Mouse (Mus musculus) kidney, postnatal 4 days (tissue): ENCODE measurements around the gene P4ha3.

Experiments
- DNase-seq, 2 experiments: peaks; one replicate each; pipeline ENCODE4 v3.0.0; 2021; ENCODE audit warnings: mixed read lengths in 2 of 2

Gene P4ha3

GRCm38 (mm10) chr7:100307872-100308653 lies 22.7 kb downstream of the P4ha3 start:
- no peak for DNase-seq

DNA sequence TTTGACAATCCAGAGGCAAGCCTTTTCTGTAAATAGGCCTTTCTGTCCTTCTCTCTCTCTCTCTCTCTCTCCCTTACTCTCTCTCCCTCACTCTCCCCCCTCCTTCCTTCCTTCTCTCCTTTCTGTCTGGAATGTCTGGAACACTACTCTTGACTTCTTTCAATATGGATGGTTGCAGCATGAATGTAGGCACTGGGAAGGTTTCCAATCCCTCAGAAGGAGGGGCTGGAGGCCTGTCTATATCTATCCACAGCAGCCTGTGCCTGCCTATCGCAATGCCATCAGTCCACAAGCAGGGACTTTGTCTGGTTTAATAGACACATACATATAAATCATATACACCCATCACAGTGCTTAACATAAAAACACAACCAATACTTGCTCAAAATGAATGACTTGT lies 23.9 kb downstream of the P4ha3 start:
- DNase-seq = no peak

- no peak for DNase-seq
These were observed 24.4 kb downstream of the P4ha3 start for GRCm38 (mm10) chr7:100309679-100310078.

GRCm38 (mm10) chr7:100310290-100310689 lies 25.0 kb downstream of the P4ha3 start:
- DNase-seq = no peak

DNA sequence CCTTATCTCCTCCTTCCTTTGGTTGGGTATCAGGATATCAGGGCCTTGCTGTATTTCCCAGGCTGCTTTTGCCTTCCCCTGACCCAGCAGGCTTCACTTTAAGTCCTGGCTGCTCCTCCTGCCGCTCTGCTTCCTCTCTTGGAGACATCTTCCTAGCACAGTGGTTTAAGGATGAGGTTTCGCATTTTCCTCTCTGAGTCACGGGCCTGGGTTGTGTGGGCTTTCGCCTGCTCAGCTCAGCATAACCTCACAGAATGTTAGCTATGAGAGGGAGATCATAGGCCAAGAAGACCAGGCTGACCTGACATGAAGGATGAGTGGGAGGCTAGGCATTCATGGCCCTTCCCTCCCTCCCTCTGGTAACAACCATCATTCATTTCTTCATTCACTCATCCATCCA lies 27.4 kb downstream of the P4ha3 start:
- no peak for DNase-seq

GRCm38 (mm10) chr7:100316924-100317323 lies 31.6 kb downstream of the P4ha3 start:
- no peak for DNase-seq

GRCm38 (mm10) chr7:100317534-100317933 lies 32.2 kb downstream of the P4ha3 start:
- DNase-seq = no peak

DNA sequence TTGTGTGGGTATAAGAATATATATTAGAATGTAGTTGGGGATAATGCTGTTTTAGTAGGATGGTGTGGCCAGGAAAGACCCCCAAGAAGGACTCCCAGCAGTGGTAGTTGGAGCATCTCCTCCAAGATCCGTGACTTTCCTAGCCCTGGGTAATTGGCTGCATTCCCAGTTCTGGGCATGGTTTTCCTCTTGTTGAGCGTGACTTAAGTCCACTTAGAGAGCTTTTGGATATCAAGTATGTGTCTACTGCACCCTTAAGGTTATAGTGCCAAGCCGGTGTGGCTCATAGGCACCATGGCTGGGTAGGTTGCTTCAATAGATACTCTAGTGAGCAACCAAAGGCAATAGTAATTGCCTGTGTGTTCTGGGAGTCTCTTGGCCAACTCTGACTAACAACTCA lies 38.4 kb downstream of the P4ha3 start:
- DNase-seq = no peak

GRCm38 (mm10) chr7:100325482-100325881 lies 40.2 kb downstream of the P4ha3 start:
- DNase-seq = peak; percentile 71 to 74

GRCm38 (mm10) chr7:100327514-100327913 lies 42.2 kb downstream of the P4ha3 start:
- DNase-seq = peak; percentile 23 to 45

- DNase-seq = no peak
These were observed 43.3 kb downstream of the P4ha3 start for GRCm38 (mm10) chr7:100328636-100329035.

DNA sequence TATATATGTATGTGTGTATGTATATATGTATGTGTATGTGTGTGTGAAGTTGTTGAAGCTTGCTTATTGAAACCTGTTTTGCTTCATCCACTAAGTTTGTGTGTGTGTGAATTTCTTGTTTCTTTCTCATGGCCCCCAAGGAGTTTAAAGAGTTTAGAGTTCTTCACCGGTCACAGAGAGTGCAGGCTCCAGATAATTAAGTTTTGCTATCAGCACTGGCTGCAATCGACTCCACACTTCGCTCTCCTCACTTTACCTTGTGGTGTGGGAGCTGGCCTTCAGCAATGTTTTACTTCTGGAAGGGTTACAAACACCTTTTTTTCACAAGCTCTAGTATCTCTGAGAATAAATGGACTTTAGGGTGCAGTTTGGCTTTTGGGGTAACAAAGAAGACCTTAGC lies 45.9 kb downstream of the P4ha3 start:
- no peak for DNase-seq

DNA sequence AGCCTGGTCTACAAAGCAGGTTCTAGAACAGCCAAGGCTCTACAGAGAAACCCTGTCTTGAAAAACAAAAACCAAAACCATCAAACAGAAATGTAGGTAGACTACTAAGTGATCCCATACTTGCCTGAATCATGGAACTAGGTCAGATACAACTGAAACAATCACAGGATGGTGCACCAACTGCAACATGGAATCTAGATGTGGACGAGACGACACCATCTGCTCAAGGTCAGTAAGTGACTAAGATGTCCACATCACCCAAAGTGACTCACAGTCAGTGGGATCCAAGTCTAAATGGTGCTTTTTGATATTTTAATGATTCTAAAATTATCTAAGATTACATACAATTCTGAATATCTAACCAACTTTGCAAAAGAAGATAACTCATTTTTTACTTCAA lies 50.6 kb downstream of the P4ha3 start:
- DNase-seq = no peak

DNA sequence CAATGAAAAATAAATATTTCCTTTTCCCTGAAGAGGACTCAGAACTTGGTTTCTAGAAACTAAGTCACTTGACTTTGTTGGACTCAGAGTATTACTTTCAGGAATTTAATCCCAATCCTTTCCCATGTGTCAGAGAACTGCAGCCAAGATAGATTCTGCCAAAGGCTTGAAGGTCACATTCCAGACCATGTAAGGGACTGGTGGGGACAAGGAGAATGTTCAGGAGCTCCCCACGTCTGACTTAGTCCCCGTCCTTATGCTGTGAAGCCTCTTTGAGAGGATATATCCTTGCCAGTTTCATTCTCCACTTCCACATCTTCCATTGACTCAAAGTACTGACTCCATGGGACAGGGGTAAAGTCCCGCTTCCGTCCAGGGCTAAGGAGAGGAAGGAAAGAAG lies 69.7 kb downstream of the P4ha3 start:
- DNase-seq = no peak

DNA sequence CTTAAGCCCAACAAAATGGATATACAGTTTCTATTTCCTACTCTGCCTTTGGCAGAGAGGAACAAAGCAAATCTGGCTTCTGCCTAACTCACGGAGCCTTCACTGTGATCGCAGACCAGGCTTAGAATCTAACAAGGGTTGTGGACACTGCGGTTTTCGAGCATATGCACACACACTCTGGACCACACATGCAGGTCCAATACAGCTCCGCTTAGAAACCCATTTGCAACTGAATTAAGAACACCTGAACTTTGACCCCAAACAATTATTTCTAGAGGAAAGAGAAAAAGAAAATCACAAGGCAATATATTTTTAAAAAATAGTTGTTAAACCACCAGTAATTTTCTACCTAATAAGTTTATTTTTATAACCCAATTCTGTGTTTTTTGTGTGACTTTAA lies 71.0 kb downstream of the P4ha3 start:
- DNase-seq = no peak

DNA sequence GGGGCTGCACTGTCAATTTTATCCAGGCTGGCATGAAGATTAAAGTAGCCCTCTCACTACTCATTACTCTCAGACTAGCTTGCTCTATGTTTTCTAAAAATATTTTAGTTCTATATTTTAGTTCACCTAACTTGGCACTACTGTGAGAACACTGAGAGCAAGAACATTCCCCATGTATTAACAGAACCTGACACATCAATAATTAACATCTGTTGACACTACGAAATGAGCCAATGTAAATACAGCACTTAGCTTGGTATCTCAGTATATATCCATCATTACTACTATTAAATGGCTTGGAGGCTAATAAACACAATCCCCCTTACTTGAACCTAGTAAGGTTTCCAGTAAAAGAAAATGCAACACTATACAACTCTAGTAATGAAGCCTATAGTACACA lies 71.4 kb downstream of the P4ha3 start:
- DNase-seq = no peak

- no peak for DNase-seq
These were observed 72.5 kb downstream of the P4ha3 start for GRCm38 (mm10) chr7:100357856-100358255.

DNA sequence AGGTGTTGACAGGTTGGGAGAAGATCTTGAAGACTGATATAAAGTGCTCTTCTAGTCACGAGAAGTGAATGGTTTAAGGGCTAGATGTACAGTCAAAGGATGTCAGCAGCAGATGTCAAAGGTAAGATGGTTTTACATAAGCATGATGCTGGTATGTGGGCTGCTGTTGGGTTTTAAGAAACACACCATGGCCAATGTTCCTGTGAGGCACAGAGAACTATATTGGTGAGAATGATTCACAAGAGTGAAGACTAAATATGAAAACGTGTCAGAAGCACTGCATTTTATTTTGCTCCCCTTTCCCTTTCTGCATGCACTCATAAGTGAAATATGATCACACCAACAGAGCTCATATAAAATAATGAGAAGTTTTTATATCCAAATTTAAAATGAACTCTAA lies 77.8 kb downstream of the P4ha3 start:
- DNase-seq = no peak

DNA sequence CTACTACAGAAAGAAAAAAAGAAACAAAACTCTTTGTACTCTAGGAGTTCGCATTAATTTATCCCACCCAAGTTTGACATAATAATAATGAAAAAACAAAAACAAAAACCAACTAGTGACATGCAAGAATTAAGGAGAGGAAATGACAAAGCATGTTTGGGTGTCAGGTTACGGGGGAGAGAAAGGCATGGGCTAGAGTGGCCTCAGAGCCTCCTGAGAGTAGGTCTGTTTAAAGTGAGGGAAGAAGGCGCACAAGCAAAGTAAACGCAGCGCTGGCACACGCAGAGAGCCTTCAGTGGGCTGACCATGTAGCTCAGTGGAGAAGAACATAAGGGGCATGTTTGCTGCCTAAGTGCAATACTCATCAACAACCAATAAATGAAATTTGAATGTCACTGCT lies 79.6 kb downstream of the P4ha3 start:
- no peak for DNase-seq
